Mouse (Mus musculus): ENCODE data around the gene Drd4.

DNA sequence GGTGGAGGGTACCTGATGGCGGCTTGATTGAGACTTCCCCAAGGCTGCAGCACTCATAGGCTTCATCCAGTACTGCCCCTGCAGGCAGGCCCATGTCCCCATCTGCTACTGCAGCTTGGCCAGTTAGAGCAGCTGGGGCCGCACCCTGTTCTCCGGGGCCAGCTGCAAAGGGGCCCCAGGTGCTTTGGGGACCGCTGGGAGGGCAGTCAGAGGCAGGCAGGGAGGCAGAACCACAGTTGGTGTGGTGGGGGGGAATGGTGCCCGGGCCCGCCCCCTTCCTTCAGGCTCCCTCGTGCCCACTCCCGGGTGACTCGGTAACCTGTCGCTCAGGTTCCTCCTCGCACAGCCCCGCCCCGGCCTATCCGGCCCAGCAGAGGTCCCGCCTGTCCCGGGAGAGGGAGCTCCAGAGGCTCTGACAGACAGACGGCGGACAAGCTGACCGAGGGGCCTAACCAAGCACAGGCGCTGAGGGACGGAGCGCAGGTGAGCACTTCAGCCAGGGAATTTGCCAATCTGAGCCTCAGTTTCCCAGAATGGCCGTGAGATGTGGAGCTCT, 46.8 kb downstream of the Drd4 start, which contains the start of gene Eps8l2:
- TF ChIP-seq CTCF (IDR thresholded peaks at IDR 0.05; ENCODE audit: low read depth), result no peak; the same call in 1 of the 2 replicates
- TF ChIP-seq EP300 (IDR thresholded peaks at IDR 0.05; ENCODE audit: low read depth), result no peak

Data from liver, embryonic 14.5 days (tissue).